Mouse (Mus musculus): ENCODE results near the gene Mindy4.

DNA sequence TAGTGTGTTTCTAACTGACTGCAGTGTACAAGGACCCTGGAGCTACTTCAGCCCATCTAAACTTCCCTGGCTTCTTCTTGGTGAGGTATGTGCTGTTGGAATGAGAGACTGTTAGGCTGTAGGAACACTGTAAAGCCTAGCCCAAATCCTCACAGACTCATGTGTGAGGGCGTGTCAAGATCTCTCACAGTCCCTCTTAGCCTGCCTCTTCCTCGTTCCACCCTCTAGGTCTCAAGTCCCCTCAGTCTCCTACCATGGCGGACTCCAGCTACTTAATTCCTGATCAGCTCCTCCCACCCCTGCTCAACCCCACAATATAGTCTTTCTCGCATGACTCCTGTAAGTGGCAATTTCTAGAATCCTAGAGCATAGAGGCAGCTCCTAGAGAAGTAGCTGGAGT, 146.0 kb downstream of the Mindy4 start:
- TF ChIP-seq CTCF (IDR thresholded peaks at IDR 0.05; ENCODE audit: borderline replicate concordance, insufficient read depth, low read depth, low read length) (no peak), POLR2A (IDR thresholded peaks at IDR 0.05; ENCODE audit: borderline replicate concordance, insufficient read depth, low read length) (no peak)
